Mouse (Mus musculus): Measurements from ENCODE around the gene Rhot1.

GRCm38 (mm10) chr11:80283786-80284185 is 75.0 kb downstream of the Rhot1 start:
- TF ChIP-seq CTCF (IDR thresholded peaks at IDR 0.05; ENCODE audit: control insufficient read depth, insufficient read depth, low read length): no peak
- TF ChIP-seq POLR2A (IDR thresholded peaks at IDR 0.05; ENCODE audit: borderline replicate concordance, control insufficient read depth, low read depth, low read length): no peak

All from bone marrow, adult 2 months (tissue).